Mouse (Mus musculus) gastrocnemius, adult 2 months (tissue): ENCODE measurements around the gene Kcnq1. TPM values are rescaled to one million over a fixed set of nuclear protein-coding genes. Genes with fewer than 3 reads are reported as not detected.

ENCODE experiments used
- DNase-seq: peaks from one replicate; pipeline ENCODE4 v3.0.0; 2022
- H3K27ac ChIP-seq: fragments of 200-600 bp; 2 replicates; pipeline ENCODE4 v1.8.1; 2022; ENCODE audit warnings: mild to moderate bottlenecking
- H3K4me3 ChIP-seq: fragments of 200-600 bp; 2 replicates; pipeline ENCODE4 v1.8.1; 2022; ENCODE audit warnings: mild to moderate bottlenecking, moderate library complexity
- CTCF ChIP-seq: fragments of 200-600 bp; IDR thresholded peaks from 2 replicates; pipeline ENCODE4 v1.8.1; 2022; ENCODE audit warnings: antibody characterized with exemption, mild to moderate bottlenecking, moderate library complexity
- intact Hi-C: fragments of 180-260 bp; cut with DNase I; formaldehyde crosslinking; loops from one replicate; pipeline ENCODE4 v1.15.1; 2025
- total RNA-seq, 2 experiments: library from RNA; stranded (reverse); gene quantifications; 2 replicates each; pipeline ENCODE4 v1.2.3; 2021

Kcnq1 gene
- total RNA-seq, 2 experiments from 2014 or later, result 0.33 to 0.67 TPM

DNA sequence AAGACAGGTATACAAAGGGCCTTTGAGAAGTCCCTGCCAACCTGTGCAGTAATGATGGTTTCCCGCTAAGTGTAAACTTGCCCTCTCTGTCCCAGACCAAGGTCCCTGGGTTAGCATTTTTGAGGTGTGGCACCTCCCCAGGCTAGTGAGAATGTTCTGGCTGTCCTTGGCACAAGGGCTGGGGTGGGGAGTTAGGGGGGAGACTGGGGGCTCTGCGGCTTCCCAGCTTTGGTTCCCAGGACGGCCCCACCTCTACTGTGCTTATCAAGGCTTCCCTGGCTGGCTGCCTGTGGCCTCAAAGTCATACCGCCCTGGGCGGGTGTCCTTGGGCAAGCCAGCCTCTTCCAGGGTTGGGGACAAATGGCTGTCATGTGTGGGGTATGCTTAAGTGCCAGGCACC is 16.0 kb downstream of the Kcnq1 start:
- H3K27ac ChIP-seq, result no peak overlapping the region
- TF ChIP-seq CTCF, result no peak
- no peak for DNase-seq
- H3K4me3 ChIP-seq, result no peak overlapping the region
- intact Hi-C loops, result no loop called here

- peak; percentile 88 for DNase-seq
- intact Hi-C loops, result no loop called here
- peak overlapping the region; percentile 35; the same call in 1 of the 2 replicates for H3K27ac ChIP-seq
- no peak overlapping the region for H3K4me3 ChIP-seq
- TF ChIP-seq CTCF, result no peak
Observed at GRCm38 (mm10) chr7:143123876-143124669, 17.9 kb downstream of the Kcnq1 start.

DNA sequence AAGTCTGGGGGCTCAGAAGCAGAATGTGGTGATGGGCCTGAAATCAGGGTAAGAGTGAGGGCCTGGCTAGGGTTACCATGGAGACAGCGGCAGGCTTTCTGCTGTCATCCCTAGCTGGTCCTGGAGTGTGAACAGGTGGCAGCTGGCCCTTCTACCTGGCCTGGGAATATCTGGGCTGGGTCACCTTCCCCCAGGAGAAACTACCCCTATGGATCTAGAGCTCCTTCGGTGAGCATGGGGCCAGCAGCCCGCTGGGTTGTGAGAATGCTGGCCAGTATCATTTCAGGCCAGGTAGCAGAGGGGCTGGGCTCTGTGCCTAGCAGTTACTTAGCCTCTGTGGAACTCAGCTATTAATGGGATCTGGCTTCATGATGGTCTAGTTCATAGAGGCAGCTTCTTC is 18.7 kb downstream of the Kcnq1 start:
- intact Hi-C loops, result no loop called here
- DNase-seq, result no peak
- Histone ChIP-seq H3K27ac (peak overlapping the region; percentile 35; the same call in 1 of the 2 replicates), H3K4me3 (no peak overlapping the region)
- no peak for TF ChIP-seq CTCF

DNA sequence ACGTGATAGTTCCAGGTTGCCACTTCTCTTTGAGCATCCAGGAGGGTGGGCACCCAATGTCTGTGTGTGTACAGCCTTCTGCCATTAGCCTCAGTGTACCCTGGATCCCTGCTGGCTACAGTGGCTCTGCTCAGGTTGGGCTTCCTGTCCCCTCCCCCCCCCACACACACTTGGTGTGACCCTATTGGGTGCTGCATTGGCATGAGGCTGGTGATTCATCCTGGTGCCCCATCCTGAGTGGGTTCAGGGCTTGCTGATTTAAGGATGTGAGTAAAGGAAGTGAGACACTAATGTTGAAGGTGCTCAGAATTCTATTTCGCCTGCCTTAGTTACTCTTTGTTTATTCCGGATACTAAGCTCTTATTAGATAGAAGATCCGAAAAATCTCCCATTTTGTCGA is 26.7 kb downstream of the Kcnq1 start:
- TF ChIP-seq CTCF, result no peak
- no peak for DNase-seq
- Histone ChIP-seq H3K27ac (no peak overlapping the region), H3K4me3 (no peak overlapping the region)
- intact Hi-C loops, result no loop called here

- no peak for TF ChIP-seq CTCF
Observed at GRCm38 (mm10) chr7:143136125-143136524, 30.0 kb downstream of the Kcnq1 start.

GRCm38 (mm10) chr7:143136561-143136960 is 30.4 kb downstream of the Kcnq1 start:
- DNase-seq, result no peak
- no peak overlapping the region for H3K27ac ChIP-seq
- no peak overlapping the region for H3K4me3 ChIP-seq
- TF ChIP-seq CTCF, result no peak
- intact Hi-C loops, result loop anchor here (5.0 kb wide), 1 partner anchor 129 kb away; the partner anchor contains the start of gene Tspan32

More at GRCm38 (mm10) chr7:143136125-143136524, 30.0 kb downstream of the Kcnq1 start:
- DNase-seq, result no peak
- intact Hi-C loops, result loop anchor here (5.0 kb wide), 1 partner anchor 129 kb away; the partner anchor contains the start of gene Tspan32
- Histone ChIP-seq H3K4me3 (no peak overlapping the region), H3K27ac (no peak overlapping the region)

GRCm38 (mm10) chr7:143138789-143139188 is 32.6 kb downstream of the Kcnq1 start:
- peak; percentile 76 for DNase-seq
- intact Hi-C loops, result loop anchor here (1.0 to 5.0 kb wide), 2 partner anchors 44 to 131 kb away; partner anchors contain the start of genes Trpm5 and Tspan32
- no peak overlapping the region for H3K27ac ChIP-seq
- TF ChIP-seq CTCF, result peak; percentile 85
- H3K4me3 ChIP-seq, result no peak overlapping the region

DNA sequence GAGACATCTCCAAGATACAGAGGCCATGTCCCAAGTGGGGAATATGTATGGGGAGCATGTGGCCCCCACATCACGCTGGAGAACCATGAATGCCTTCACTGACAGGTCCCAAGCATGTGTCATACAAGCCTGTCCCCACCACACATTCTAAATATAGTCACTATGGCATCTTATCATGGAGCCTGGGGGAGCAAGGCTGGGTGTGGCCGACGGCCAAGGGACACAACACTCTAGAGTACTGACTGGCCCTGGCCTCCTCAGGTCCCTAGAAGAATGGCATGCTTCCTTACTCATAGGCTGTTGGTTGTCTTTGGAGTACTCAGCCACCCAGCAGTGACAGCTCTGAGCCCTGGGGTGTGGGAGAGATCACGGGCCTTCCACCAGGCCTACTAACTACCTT is 33.8 kb downstream of the Kcnq1 start:
- peak; percentile 49 for DNase-seq
- TF ChIP-seq CTCF, result no peak
- no peak overlapping the region for H3K4me3 ChIP-seq
- intact Hi-C loops, result loop anchor here (5.0 kb wide), 1 partner anchor 133 kb away; the partner anchor contains the start of gene Tspan32
- no peak overlapping the region for H3K27ac ChIP-seq

DNA sequence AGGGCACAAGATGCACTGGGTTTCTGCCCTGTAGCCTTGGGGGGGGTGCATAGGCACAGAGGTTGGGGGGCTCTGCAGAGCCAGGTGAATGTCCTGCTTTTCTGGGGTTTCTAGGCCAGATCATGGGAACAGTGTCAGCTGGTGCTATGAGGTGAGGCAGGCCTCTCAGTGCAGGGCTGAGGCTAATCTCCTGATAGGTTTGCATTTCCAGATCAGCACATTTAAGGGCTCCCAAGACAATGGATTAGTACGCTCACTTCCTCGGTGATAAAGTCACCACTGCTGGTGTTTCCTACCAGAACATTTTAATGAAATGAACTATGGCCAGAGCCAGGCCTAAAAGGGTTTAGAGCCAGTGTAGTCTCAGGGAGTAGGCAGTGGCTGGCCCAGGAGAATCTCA is 36.5 kb downstream of the Kcnq1 start:
- no peak for TF ChIP-seq CTCF
- no peak for DNase-seq
- intact Hi-C loops, result no loop called here
- Histone ChIP-seq H3K27ac (no peak overlapping the region), H3K4me3 (no peak overlapping the region)

GRCm38 (mm10) chr7:143147015-143147414 is 40.9 kb downstream of the Kcnq1 start:
- intact Hi-C loops, result no loop called here
- H3K4me3 ChIP-seq, result no peak overlapping the region
- no peak for TF ChIP-seq CTCF
- H3K27ac ChIP-seq, result no peak overlapping the region
- DNase-seq, result no peak

- DNase-seq, result no peak
- TF ChIP-seq CTCF, result peak; percentile 76
- intact Hi-C loops, result loop anchor here (10.0 kb wide), 1 partner anchor 144 kb away; no protein-coding TSS in a partner anchor
- Histone ChIP-seq H3K4me3 (no peak overlapping the region), H3K27ac (no peak overlapping the region)
Observed at GRCm38 (mm10) chr7:143151171-143151570, 45.0 kb downstream of the Kcnq1 start.

- intact Hi-C loops, result loop anchor here (10.0 kb wide), 1 partner anchor 142 kb away; no protein-coding TSS in a partner anchor
- peak; percentile 50 for TF ChIP-seq CTCF
- DNase-seq, result no peak
- Histone ChIP-seq H3K4me3 (no peak overlapping the region), H3K27ac (no peak overlapping the region)
Observed at GRCm38 (mm10) chr7:143152350-143152749, 46.2 kb downstream of the Kcnq1 start.

GRCm38 (mm10) chr7:143153915-143154373 is 47.8 kb downstream of the Kcnq1 start:
- no peak; the same call in 1 of the 2 replicates for TF ChIP-seq CTCF
- intact Hi-C loops, result loop anchor here (1.0 to 10.0 kb wide), 3 partner anchors 141 to 312 kb away; no protein-coding TSS in a partner anchor

More at GRCm38 (mm10) chr7:143153915-143154373, 47.8 kb downstream of the Kcnq1 start:
- DNase-seq, result peak; percentile 88
- Histone ChIP-seq H3K4me3 (peak overlapping the region; percentile 65), H3K27ac (peak overlapping the region; percentile 41; the same call in 1 of the 2 replicates)
